Mouse (Mus musculus) heart, postnatal 25 days (tissue): ENCODE data around the gene Hist1h4k. TPM values are rescaled to one million over a fixed set of nuclear protein-coding genes. Genes with fewer than 3 reads are reported as not detected.
"Not testable (repeated sequence)": the region's sequence is repeated elsewhere in the genome, so short reads cannot be mapped to it uniquely, and the experiment has no call there.

ENCODE experiments used
- DNase-seq: peaks from one replicate; pipeline ENCODE4 v3.0.0; 2022; ENCODE audit warnings: low spot score
- intact Hi-C: fragments of 180-260 bp; cut with DNase I; formaldehyde crosslinking; loops from one replicate; pipeline ENCODE4 v1.15.1; 2025
- total RNA-seq, 2 experiments: library from RNA; stranded (reverse); gene quantifications; 2 replicates each; pipeline ENCODE4 v1.2.3; 2021

Gene Hist1h4k
- total RNA-seq, 2 experiments from 2014 or later: 46.4 to 87.7 TPM

GRCm38 (mm10) chr13:21778814-21779766 lies 28.8 kb upstream of the Hist1h4k start:
- peak; percentile 65 for DNase-seq
- intact Hi-C loops: no loop called here

- intact Hi-C loops: loop anchor here (5.0 to 10.0 kb wide), 3 partner anchors 1832 to 1999 kb away; partner anchors contain the start of genes Hist1h2ab, Hist1h2ac, Hist1h2bc and Hist1h3b
Observed at GRCm38 (mm10) chr13:21755707-21756106, 5.4 kb upstream of the Hist1h4k start.

GRCm38 (mm10) chr13:21754294-21755001 lies 4.1 kb upstream of the Hist1h4k start:
- DNase-seq: not testable (repeated sequence)
- intact Hi-C loops: loop anchor here (5.0 to 10.0 kb wide), 3 partner anchors 1833 to 2000 kb away; partner anchors contain the start of genes Hist1h2ab, Hist1h2ac, Hist1h2bc and Hist1h3b

More at GRCm38 (mm10) chr13:21755707-21756106, 5.4 kb upstream of the Hist1h4k start:
- DNase-seq: no peak

- peak; percentile 42 for DNase-seq
- intact Hi-C loops: loop anchor here (10.0 kb wide), 2 partner anchors 1931 to 2001 kb away; partner anchors contain the start of genes Hist1h2ab, Hist1h2ac, Hist1h2bc and Hist1h3b
Observed at GRCm38 (mm10) chr13:21753524-21754285, 3.4 kb upstream of the Hist1h4k start, which contains the start of the genes Hist1h2ak and Hist1h2bn. Gene Hist1h2ak (minus strand): TSS chr13:21753827. Gene Hist1h2bn (plus strand): TSS chr13:21754123.

GRCm38 (mm10) chr13:21753051-21753523 lies 2.8 kb upstream of the Hist1h4k start:
- no peak for DNase-seq
- intact Hi-C loops: loop anchor here (10.0 kb wide), 2 partner anchors 1932 to 2002 kb away; partner anchors contain the start of genes Hist1h2ab, Hist1h2ac, Hist1h2bc and Hist1h3b

GRCm38 (mm10) chr13:21752356-21752755 lies 2.1 kb upstream of the Hist1h4k start:
- no peak for DNase-seq
- intact Hi-C loops: loop anchor here (10.0 kb wide), 2 partner anchors 1932 to 2002 kb away; partner anchors contain the start of genes Hist1h2ab, Hist1h2ac, Hist1h2bc and Hist1h3b

GRCm38 (mm10) chr13:21751827-21752226 lies 1.5 kb upstream of the Hist1h4k start:
- no peak for DNase-seq
- intact Hi-C loops: loop anchor here (2.0 to 10.0 kb wide), 3 partner anchors 17 to 2003 kb away; partner anchors contain the start of genes Hist1h2ab, Hist1h2ac, Hist1h2bc and Hist1h3b

GRCm38 (mm10) chr13:21751417-21751816 lies 1.1 kb upstream of the Hist1h4k start:
- no peak for DNase-seq
- intact Hi-C loops: loop anchor here (2.0 to 10.0 kb wide), 3 partner anchors 17 to 2003 kb away; partner anchors contain the start of genes Hist1h2ab, Hist1h2ac, Hist1h2bc and Hist1h3b

GRCm38 (mm10) chr13:21749387-21750158 lies 732 bp downstream of the Hist1h4k start:
- intact Hi-C loops: loop anchor here (2.0 to 10.0 kb wide), 3 partner anchors 15 to 2005 kb away; partner anchors contain the start of genes Hist1h2ab, Hist1h2ac, Hist1h2bc and Hist1h3b

GRCm38 (mm10) chr13:21745006-21745405 lies 5.3 kb downstream of the Hist1h4k start:
- intact Hi-C loops: no loop called here
- DNase-seq: no peak

More at GRCm38 (mm10) chr13:21749387-21750158, 732 bp downstream of the Hist1h4k start:
- DNase-seq: no peak

- intact Hi-C loops: loop anchor here (1.0 to 2.0 kb wide), 2 partner anchors 16 to 21 kb away; partner anchors contain the start of gene Hist1h4k
- DNase-seq: peak; percentile 44
Observed at GRCm38 (mm10) chr13:21734906-21735767, 15.2 kb downstream of the Hist1h4k start, which contains the start of gene Hist1h4j. Gene Hist1h4j (plus strand): TSS chr13:21735064.

GRCm38 (mm10) chr13:21734010-21734905 lies 16.0 kb downstream of the Hist1h4k start:
- peak; percentile 48 for DNase-seq
- intact Hi-C loops: loop anchor here (1.0 to 2.0 kb wide), 2 partner anchors 17 to 20 kb away; partner anchors contain the start of gene Hist1h4k

- no peak for DNase-seq
- intact Hi-C loops: no loop called here
Observed at GRCm38 (mm10) chr13:21733466-21733865, 16.8 kb downstream of the Hist1h4k start.

- intact Hi-C loops: no loop called here
Observed at GRCm38 (mm10) chr13:21729544-21729943, 20.8 kb downstream of the Hist1h4k start.

GRCm38 (mm10) chr13:21727948-21728572 lies 22.2 kb downstream of the Hist1h4k start:
- intact Hi-C loops: no loop called here
- no peak for DNase-seq

More at GRCm38 (mm10) chr13:21729544-21729943, 20.8 kb downstream of the Hist1h4k start:
- DNase-seq: no peak
